Mouse (Mus musculus): Measurements from ENCODE around the gene Nfkb1. TPM values are rescaled to one million over a fixed set of nuclear protein-coding genes. Genes with fewer than 3 reads are reported as not detected.

Gene Nfkb1
- polyA plus RNA-seq, 1 experiment, result 106 TPM

GRCm38 (mm10) chr3:135650773-135651555 lies 40.4 kb downstream of the Nfkb1 start:
- Histone ChIP-seq H3K4me1 (ENCODE audit: control insufficient read depth, insufficient read depth, low read length) (no peaks in the 10 kb centered on the region), H3K27ac (ENCODE audit: insufficient read depth, low read depth, low read length) (no peak overlapping the region), H3K4me3 (ENCODE audit: insufficient read depth, low read length) (no peak overlapping the region)
- TF ChIP-seq POLR2A (IDR thresholded peaks at IDR 0.05; ENCODE audit: borderline replicate concordance, low read depth, low read length) (no peak), CTCF (IDR thresholded peaks at IDR 0.05; ENCODE audit: low read depth, low read length) (no peak)

GRCm38 (mm10) chr3:135649809-135650208 lies 41.5 kb downstream of the Nfkb1 start:
- Histone ChIP-seq H3K4me3 (ENCODE audit: insufficient read depth, low read length) (no peak overlapping the region), H3K27ac (ENCODE audit: insufficient read depth, low read depth, low read length) (no peak overlapping the region), H3K4me1 (ENCODE audit: control insufficient read depth, insufficient read depth, low read length) (no peaks in the 10 kb centered on the region)
- TF ChIP-seq POLR2A (IDR thresholded peaks at IDR 0.05; ENCODE audit: borderline replicate concordance, low read depth, low read length), result no peak
- TF ChIP-seq CTCF (IDR thresholded peaks at IDR 0.05; ENCODE audit: low read depth, low read length), result no peak

- H3K4me1 ChIP-seq (ENCODE audit: control insufficient read depth, insufficient read depth, low read length), result no peaks in the 10 kb centered on the region
- H3K4me3 ChIP-seq (ENCODE audit: insufficient read depth, low read length), result no peak overlapping the region
- TF ChIP-seq POLR2A (IDR thresholded peaks at IDR 0.05; ENCODE audit: borderline replicate concordance, low read depth, low read length) (no peak), CTCF (IDR thresholded peaks at IDR 0.05; ENCODE audit: low read depth, low read length) (no peak)
- H3K27ac ChIP-seq (ENCODE audit: insufficient read depth, low read depth, low read length), result no peak overlapping the region
These were observed 42.8 kb downstream of the Nfkb1 start for GRCm38 (mm10) chr3:135648501-135648900.

GRCm38 (mm10) chr3:135646622-135647021 lies 44.7 kb downstream of the Nfkb1 start:
- Histone ChIP-seq H3K27ac (ENCODE audit: insufficient read depth, low read depth, low read length) (no peak overlapping the region), H3K4me1 (ENCODE audit: control insufficient read depth, insufficient read depth, low read length) (no peaks in the 10 kb centered on the region), H3K4me3 (ENCODE audit: insufficient read depth, low read length) (no peak overlapping the region)
- no peak for TF ChIP-seq CTCF (IDR thresholded peaks at IDR 0.05; ENCODE audit: low read depth, low read length)
- TF ChIP-seq POLR2A (IDR thresholded peaks at IDR 0.05; ENCODE audit: borderline replicate concordance, low read depth, low read length), result no peak

- no peak overlapping the region for H3K4me3 ChIP-seq (ENCODE audit: insufficient read depth, low read length)
- H3K27ac ChIP-seq (ENCODE audit: insufficient read depth, low read depth, low read length), result no peak overlapping the region
- TF ChIP-seq CTCF (IDR thresholded peaks at IDR 0.05; ENCODE audit: low read depth, low read length) (no peak), POLR2A (IDR thresholded peaks at IDR 0.05; ENCODE audit: borderline replicate concordance, low read depth, low read length) (no peak)
- no peaks in the 10 kb centered on the region for H3K4me1 ChIP-seq (ENCODE audit: control insufficient read depth, insufficient read depth, low read length)
These were observed 46.4 kb downstream of the Nfkb1 start for GRCm38 (mm10) chr3:135644971-135645370.

GRCm38 (mm10) chr3:135641623-135641915 lies 49.8 kb downstream of the Nfkb1 start:
- Histone ChIP-seq H3K27ac (ENCODE audit: insufficient read depth, low read depth, low read length) (no peak overlapping the region), H3K4me1 (ENCODE audit: control insufficient read depth, insufficient read depth, low read length) (no peaks in the 10 kb centered on the region), H3K4me3 (ENCODE audit: insufficient read depth, low read length) (no peak overlapping the region)
- TF ChIP-seq POLR2A (IDR thresholded peaks at IDR 0.05; ENCODE audit: borderline replicate concordance, low read depth, low read length) (no peak), CTCF (IDR thresholded peaks at IDR 0.05; ENCODE audit: low read depth, low read length) (no peak)

GRCm38 (mm10) chr3:135640856-135641622 lies 50.3 kb downstream of the Nfkb1 start:
- no peak overlapping the region for H3K4me3 ChIP-seq (ENCODE audit: insufficient read depth, low read length)
- no peak overlapping the region for H3K27ac ChIP-seq (ENCODE audit: insufficient read depth, low read depth, low read length)
- no peaks in the 10 kb centered on the region for H3K4me1 ChIP-seq (ENCODE audit: control insufficient read depth, insufficient read depth, low read length)
- TF ChIP-seq CTCF (IDR thresholded peaks at IDR 0.05; ENCODE audit: low read depth, low read length) (no peak), POLR2A (IDR thresholded peaks at IDR 0.05; ENCODE audit: borderline replicate concordance, low read depth, low read length) (no peak)

- H3K4me1 ChIP-seq (ENCODE audit: control insufficient read depth, insufficient read depth, low read length), result no peaks in the 10 kb centered on the region
- TF ChIP-seq POLR2A (IDR thresholded peaks at IDR 0.05; ENCODE audit: borderline replicate concordance, low read depth, low read length), result no peak
- TF ChIP-seq CTCF (IDR thresholded peaks at IDR 0.05; ENCODE audit: low read depth, low read length), result no peak
- no peak overlapping the region for H3K27ac ChIP-seq (ENCODE audit: insufficient read depth, low read depth, low read length)
- H3K4me3 ChIP-seq (ENCODE audit: insufficient read depth, low read length), result no peak overlapping the region
These were observed 51.1 kb downstream of the Nfkb1 start for GRCm38 (mm10) chr3:135640203-135640602.

GRCm38 (mm10) chr3:135637592-135637991 lies 53.8 kb downstream of the Nfkb1 start:
- TF ChIP-seq CTCF (IDR thresholded peaks at IDR 0.05; ENCODE audit: low read depth, low read length) (no peak), POLR2A (IDR thresholded peaks at IDR 0.05; ENCODE audit: borderline replicate concordance, low read depth, low read length) (no peak)
- no peak overlapping the region for H3K27ac ChIP-seq (ENCODE audit: insufficient read depth, low read depth, low read length)
- no peak overlapping the region for H3K4me3 ChIP-seq (ENCODE audit: insufficient read depth, low read length)
- H3K4me1 ChIP-seq (ENCODE audit: control insufficient read depth, insufficient read depth, low read length), result no peaks in the 10 kb centered on the region

- no peaks in the 10 kb centered on the region for H3K4me1 ChIP-seq (ENCODE audit: control insufficient read depth, insufficient read depth, low read length)
- TF ChIP-seq POLR2A (IDR thresholded peaks at IDR 0.05; ENCODE audit: borderline replicate concordance, low read depth, low read length), result no peak
- no peak for TF ChIP-seq CTCF (IDR thresholded peaks at IDR 0.05; ENCODE audit: low read depth, low read length)
These were observed 54.9 kb downstream of the Nfkb1 start for GRCm38 (mm10) chr3:135636454-135636853.

More at GRCm38 (mm10) chr3:135636454-135636853, 54.9 kb downstream of the Nfkb1 start:
- Histone ChIP-seq H3K4me3 (ENCODE audit: insufficient read depth, low read length) (no peak overlapping the region), H3K27ac (ENCODE audit: insufficient read depth, low read depth, low read length) (no peak overlapping the region)
